Mouse (Mus musculus) olfactory bulb, adult 2 months (tissue): ENCODE measurements around the gene Atp1b2. TPM values are rescaled to one million over a fixed set of nuclear protein-coding genes. Genes with fewer than 3 reads are reported as not detected.

Experiments
- H3K27ac ChIP-seq: fragments of 200-500 bp; 2 replicates; pipeline ENCODE4 v1.5.1; 2012; ENCODE audit warnings: low read depth, low read length; ENCODE audit not compliant: insufficient read depth
- H3K4me1 ChIP-seq: fragments of 200-500 bp; 2 replicates; pipeline ENCODE4 v1.6.1; 2012; ENCODE audit warnings: low read length; ENCODE audit not compliant: control insufficient read depth, insufficient read depth
- H3K4me3 ChIP-seq: fragments of 200-500 bp; 2 replicates; pipeline ENCODE4 v1.5.1; 2012; ENCODE audit warnings: mild to moderate bottlenecking, low read depth, low read length, moderate library complexity; ENCODE audit not compliant: insufficient read depth
- CTCF ChIP-seq: fragments of 200-500 bp; IDR thresholded peaks from 2 replicates; pipeline ENCODE4 v1.5.1; 2012; ENCODE audit warnings: low read depth, mild to moderate bottlenecking, low read length, moderate library complexity; ENCODE audit not compliant: insufficient read depth
- POLR2A ChIP-seq: fragments of 200-500 bp; IDR thresholded peaks from 2 replicates; pipeline ENCODE4 v1.6.1; 2012; ENCODE audit warnings: mild to moderate bottlenecking, low read depth, low read length, moderate library complexity; ENCODE audit not compliant: insufficient read depth
- WGBS: fragments of 180-500 bp; shearing (Covaris S2); methylation state at CpG from one replicate; pipeline ENCODE4 v1.1.7; 2018; 5-methylcytosine and 5-hydroxymethylcytosine counted together
- polyA plus RNA-seq: library from polyadenylated mRNA; stranded (reverse); fragments of >200 nt; gene quantifications from 2 replicates; pipeline ENCODE4 v1.2.4, GENCODE M21; 2012; ENCODE audit warnings: low replicate concordance; ENCODE audit not compliant: missing spikeins, insufficient read depth, insufficient read length

The Atp1b2 gene
- polyA plus RNA-seq, 1 experiment = not detected

DNA sequence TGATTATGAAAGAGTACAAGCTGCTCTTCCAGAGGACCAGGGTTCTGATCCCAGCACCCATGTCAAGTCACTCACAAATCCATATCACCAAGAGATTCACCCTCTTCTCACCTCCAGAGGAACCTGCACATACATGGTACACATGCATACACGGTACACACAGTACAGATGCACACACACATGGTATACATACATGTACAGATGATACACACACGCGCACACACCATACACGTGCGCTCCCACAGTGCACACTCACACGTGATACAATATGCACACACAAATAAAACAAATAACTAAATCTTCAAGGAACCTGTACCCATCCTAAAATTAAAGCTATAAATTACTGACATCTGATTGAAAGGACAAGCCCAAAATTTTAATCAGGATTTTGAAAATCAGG, 10.9 kb downstream of the Atp1b2 start:
- Histone ChIP-seq H3K4me3 (no peak overlapping the region), H3K27ac (no peak overlapping the region), H3K4me1 (peaks cover 6% of the 10 kb centered on the region; the same call in 1 of the 2 replicates)
- no peak for TF ChIP-seq POLR2A
- no peak for TF ChIP-seq CTCF
- 99% methylated on average over 6 of the region's 6 CpGs for WGBS

DNA sequence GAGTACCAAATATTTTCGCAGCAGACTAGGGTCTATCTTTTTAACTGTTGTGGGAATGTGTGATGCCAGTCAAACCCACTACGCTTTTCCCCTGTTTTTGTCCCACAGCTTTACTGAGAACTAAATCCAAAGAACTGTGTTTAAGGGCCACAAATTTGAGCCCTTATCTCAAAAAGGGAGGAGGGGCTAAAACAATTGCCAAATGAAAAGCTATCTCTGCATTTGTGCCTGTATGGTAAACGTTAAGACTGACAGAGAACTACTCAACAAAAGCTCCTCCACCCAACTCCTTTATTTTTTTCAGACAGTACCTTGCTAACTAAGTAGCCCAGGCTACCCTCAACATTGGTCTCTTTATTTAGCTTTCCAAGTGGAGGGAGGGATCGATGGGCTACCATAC, 12.9 kb downstream of the Atp1b2 start:
- no peak overlapping the region for H3K4me3 ChIP-seq
- H3K27ac ChIP-seq = no peak overlapping the region
- no peaks in the 10 kb centered on the region for H3K4me1 ChIP-seq
- WGBS = 65% methylated on average over 4 of the region's 4 CpGs
- TF ChIP-seq CTCF = no peak
- no peak for TF ChIP-seq POLR2A

DNA sequence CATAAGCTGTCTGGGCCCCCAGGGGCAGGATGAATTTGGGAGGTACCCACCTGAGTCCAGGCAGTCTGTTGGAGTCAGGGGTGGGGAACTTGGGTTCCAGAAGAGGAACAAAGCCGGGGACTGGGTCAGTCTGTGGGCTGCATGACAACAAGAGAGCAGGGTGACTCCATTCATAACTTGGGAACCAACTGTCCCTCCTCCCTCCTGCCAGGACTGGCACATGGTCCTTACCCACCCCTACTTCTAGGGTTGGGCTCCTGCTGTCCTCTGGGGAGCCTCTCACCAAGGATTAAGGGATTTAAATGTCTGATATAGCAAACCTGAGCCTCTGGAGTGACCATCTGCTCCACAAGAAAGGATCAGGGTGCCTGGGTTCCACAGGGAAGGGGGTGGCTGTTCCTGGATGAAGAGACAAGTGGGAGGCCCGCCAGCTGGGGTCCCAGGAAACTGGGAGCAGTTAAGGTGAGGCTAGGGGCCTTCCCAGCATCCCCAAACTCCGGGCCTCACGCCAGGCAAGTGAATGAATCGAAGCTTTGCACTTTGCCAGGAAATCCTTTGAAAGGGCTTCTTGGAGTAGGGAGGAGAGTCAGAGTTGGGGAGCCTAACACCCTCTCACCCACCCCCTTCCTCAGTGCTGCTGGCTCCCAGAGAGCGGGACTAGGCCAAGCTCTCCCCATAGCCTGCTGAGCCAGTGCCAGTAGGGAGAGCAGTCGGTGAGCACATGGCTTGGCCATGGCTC, 13.7 kb downstream of the Atp1b2 start:
- TF ChIP-seq CTCF = no peak
- TF ChIP-seq POLR2A = no peak
- no peak overlapping the region for H3K4me3 ChIP-seq
- no peaks in the 10 kb centered on the region for H3K4me1 ChIP-seq
- H3K27ac ChIP-seq = 0 out of 2 replicates have a peak overlapping the region, but pooled peaks have one; percentile 24
- 25% methylated on average over 7 of the region's 7 CpGs for WGBS

DNA sequence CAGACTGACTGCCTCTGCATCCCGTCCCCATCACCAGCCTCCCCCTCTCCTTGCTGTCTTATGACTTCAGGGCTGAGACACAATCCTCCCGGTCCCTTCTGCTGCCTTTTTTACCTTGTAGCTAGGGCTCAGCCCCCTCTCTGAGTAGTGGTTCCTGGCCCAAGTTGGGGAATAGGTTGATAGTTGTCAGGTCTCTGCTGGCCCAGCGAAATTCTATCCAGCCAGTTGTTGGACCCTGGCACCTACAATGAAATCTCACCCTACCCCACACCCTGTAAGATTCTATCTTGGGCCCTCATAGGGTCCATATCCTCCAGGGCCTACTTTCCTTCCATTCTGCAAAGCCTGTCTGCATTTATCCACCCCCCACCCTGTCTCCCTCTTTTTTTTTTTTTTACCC, 14.3 kb downstream of the Atp1b2 start:
- Histone ChIP-seq H3K27ac (no peak overlapping the region; the same call in 1 of the 2 replicates), H3K4me3 (no peak overlapping the region), H3K4me1 (no peaks in the 10 kb centered on the region)
- TF ChIP-seq POLR2A (no peak), CTCF (no peak)
- 90% methylated on average over 3 of the region's 3 CpGs for WGBS

DNA sequence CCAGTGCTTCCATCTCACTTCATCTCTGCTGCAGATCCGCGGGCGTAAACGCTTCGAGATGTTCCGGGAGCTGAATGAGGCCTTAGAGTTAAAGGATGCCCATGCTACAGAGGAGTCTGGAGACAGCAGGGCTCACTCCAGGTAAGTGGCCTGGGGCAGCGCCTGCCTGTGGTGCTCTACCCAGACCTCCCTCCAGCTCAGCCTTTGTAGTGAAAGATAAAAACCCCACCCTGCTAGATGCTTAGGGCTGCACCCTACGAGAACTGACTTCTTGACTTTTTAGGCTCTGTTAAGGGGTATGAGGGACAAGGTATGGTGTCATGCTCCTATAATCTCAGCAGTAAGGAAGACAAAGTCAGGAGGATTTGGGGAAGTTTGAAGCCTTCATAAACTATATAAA, 15.1 kb downstream of the Atp1b2 start:
- Histone ChIP-seq H3K4me3 (no peak overlapping the region), H3K4me1 (no peaks in the 10 kb centered on the region), H3K27ac (no peak overlapping the region)
- TF ChIP-seq POLR2A (no peak), CTCF (no peak)
- 92% methylated on average over 8 of the region's 8 CpGs for WGBS

DNA sequence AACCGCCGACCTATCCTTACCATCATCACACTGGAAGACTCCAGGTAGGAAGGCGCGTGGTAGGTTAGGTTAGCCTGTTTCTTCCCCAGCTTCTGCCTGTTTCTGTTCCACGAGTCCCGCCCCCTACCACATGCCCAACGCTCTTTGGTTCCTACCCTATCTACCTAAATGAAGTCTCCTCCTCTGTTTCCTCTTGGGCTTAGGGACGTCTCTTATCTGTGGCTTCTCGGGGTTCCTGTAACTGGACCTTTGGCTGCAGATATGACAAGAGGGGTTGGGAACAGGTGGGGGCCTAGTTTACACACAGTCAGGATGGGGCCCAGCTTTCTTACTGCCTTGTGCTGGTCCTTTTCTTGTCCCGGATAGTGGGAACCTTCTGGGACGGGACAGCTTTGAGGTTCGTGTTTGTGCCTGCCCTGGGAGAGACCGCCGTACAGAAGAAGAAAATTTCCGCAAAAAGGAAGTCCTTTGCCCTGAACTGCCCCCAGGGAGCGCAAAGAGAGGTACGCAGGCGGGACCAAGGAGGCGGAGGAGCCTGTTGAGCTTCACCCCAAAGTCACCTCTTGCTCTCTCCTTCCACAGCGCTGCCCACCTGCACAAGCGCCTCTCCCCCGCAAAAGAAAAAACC, 16.4 kb downstream of the Atp1b2 start:
- WGBS = 92% methylated on average over 22 of the region's 22 CpGs
- H3K27ac ChIP-seq = no peak overlapping the region
- H3K4me3 ChIP-seq = no peak overlapping the region
- TF ChIP-seq CTCF (no peak), POLR2A (no peak)
- H3K4me1 ChIP-seq = no peaks in the 10 kb centered on the region

DNA sequence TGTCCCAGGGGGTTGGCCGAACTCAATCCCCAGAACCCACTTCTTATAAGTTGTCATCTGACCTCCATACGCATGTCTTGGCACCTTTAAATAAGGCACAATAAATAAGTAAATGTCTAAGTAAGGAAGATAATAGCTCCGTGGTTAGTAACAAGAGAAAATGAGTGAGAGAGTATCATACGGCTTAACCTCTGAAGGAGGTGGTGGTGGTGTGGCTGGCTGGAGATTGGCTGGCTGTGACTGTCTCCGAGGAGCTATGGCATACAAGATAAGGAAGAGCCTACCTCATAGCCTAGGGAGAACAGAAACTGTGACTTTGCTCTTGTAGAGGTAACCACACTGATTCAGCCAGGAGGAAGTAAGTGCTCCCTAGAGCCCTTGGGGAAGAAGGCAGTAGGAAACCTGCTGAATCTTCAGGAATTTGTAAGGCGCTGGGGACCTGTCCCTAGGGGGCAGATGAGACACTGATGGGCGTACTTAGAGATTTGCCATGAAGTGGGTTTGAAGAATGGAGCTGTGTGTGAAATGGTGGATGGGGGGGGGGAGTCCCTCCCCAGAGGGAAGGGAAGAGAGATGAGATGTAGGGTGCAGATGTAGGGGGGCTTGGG, 19.9 kb downstream of the Atp1b2 start:
- WGBS = 82% methylated on average over 7 of the region's 7 CpGs
- Histone ChIP-seq H3K4me3 (no peak overlapping the region), H3K27ac (no peak overlapping the region), H3K4me1 (no peaks in the 10 kb centered on the region)
- TF ChIP-seq POLR2A = no peak
- no peak for TF ChIP-seq CTCF

DNA sequence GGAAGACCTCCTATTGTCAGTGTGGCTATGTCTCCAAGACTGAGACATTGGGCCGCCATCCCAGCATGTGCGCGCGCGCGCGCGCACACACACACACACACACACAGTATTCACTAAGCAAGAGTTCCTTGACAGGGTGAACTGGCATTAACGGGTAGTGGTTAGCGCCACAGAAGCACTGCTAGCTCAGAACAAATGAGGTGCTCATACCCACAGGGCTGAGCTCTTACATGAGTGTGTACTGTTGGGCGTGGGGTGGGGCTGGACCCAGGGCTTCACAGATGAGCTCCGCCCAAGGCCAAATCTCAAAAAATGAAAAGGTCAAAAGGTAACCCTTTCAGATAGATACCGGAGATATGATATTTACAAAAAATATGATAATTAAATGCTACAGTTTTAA, 20.8 kb downstream of the Atp1b2 start:
- TF ChIP-seq POLR2A = no peak
- TF ChIP-seq CTCF = no peak
- no peak overlapping the region for H3K27ac ChIP-seq
- no peak overlapping the region for H3K4me3 ChIP-seq
- 90% methylated on average over 13 of the region's 13 CpGs for WGBS
- H3K4me1 ChIP-seq = no peaks in the 10 kb centered on the region

DNA sequence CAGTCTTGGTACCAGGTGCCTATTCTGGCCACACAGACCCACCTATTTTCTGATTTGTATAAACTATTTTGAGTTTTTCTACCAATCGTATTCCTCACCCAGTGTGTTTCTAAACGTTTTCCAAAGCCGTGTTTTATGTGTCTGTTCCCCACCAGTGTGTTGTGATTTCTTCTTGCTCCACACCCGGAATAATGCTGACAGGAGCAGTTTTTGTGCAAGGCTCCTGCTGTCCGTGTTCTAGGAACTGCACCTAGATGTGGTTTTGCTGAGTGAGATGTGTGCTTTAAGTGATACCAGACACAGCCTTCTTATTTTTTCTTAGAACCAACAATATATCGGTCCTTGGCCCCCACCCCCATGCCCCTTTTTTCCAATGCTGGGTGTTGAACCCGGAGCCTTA, 21.7 kb downstream of the Atp1b2 start:
- Histone ChIP-seq H3K4me1 (no peaks in the 10 kb centered on the region), H3K27ac (no peak overlapping the region), H3K4me3 (no peak overlapping the region)
- no peak for TF ChIP-seq CTCF
- no peak for TF ChIP-seq POLR2A
- 75% methylated on average over 7 of the region's 7 CpGs for WGBS
